Mouse (Mus musculus): ENCODE results near the gene Zdhhc14. TPM values are rescaled to one million over a fixed set of nuclear protein-coding genes. Genes with fewer than 3 reads are reported as not detected.

Gene Zdhhc14
- polyA plus RNA-seq, 1 experiment from 2014 or later, result 0.60 TPM

GRCm38 (mm10) chr17:5497695-5498094 is 5.3 kb downstream of the Zdhhc14 start:
- H3K36me3 ChIP-seq (ENCODE audit: control insufficient read depth, insufficient read depth, low read length), result no peaks in the 10 kb centered on the region
- peaks cover 15% of the 10 kb centered on the region for H3K27me3 ChIP-seq (ENCODE audit: control insufficient read depth, insufficient read depth, low read depth, low read length)
- no peak overlapping the region for H3K4me3 ChIP-seq (ENCODE audit: low read length)
- no peak overlapping the region for H3K9ac ChIP-seq (ENCODE audit: low read length)
- no peak overlapping the region for H3K4me2 ChIP-seq (ENCODE audit: low read depth, low read length)
- H3K9me3 ChIP-seq (ENCODE audit: control insufficient read depth, low read length), result 0 out of 2 replicates have a peak, but pooled peaks cover 2% of the 10 kb centered on the region
- H3K4me1 ChIP-seq (replicated peaks; ENCODE audit: control insufficient read depth, insufficient read depth, low read length), result peaks cover 4% of the 10 kb centered on the region
- H3K27ac ChIP-seq (ENCODE audit: low read length), result no peak overlapping the region
- ATAC-seq (ENCODE audit: low read depth), result no peak
- WGBS, result 67% methylated on average over 8 of the region's 8 CpGs

DNA sequence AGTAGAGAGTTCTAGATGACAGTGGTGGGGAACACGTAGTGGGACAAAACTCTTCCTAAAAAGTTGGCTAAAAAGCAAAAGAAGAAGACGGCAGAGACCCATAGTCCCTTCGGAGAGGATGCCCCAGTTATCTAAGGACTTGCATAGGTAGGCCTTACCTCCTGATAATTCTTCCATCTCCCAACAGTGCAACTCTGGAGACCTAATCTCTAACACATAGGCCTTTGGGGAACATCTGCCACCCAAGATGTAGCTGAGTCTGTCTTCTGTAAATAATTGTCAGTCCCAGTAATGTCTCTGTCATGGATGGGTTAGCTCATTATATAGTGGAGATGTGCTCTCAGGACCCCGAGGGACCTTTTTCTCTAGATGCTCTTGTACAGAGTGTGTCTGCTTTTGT is 6.6 kb downstream of the Zdhhc14 start:
- Histone ChIP-seq H3K4me2 (ENCODE audit: low read depth, low read length) (no peak overlapping the region), H3K27ac (ENCODE audit: low read length) (no peak overlapping the region), H3K4me3 (ENCODE audit: low read length) (no peak overlapping the region), H3K9ac (ENCODE audit: low read length) (no peak overlapping the region), H3K27me3 (ENCODE audit: control insufficient read depth, insufficient read depth, low read depth, low read length) (peaks cover 11% of the 10 kb centered on the region), H3K9me3 (ENCODE audit: control insufficient read depth, low read length) (0 out of 2 replicates have a peak, but pooled peaks cover 2% of the 10 kb centered on the region), H3K36me3 (ENCODE audit: control insufficient read depth, insufficient read depth, low read length) (no peaks in the 10 kb centered on the region), H3K4me1 (replicated peaks; ENCODE audit: control insufficient read depth, insufficient read depth, low read length) (no peaks in the 10 kb centered on the region; the same call in 1 of the 2 replicates)
- ATAC-seq (ENCODE audit: low read depth), result no peak
- WGBS, result 82% methylated on average over 4 of the region's 4 CpGs

- no peak for ATAC-seq (ENCODE audit: low read depth)
- no peak overlapping the region for H3K4me3 ChIP-seq (ENCODE audit: low read length)
- no peaks in the 10 kb centered on the region for H3K9me3 ChIP-seq (ENCODE audit: control insufficient read depth, low read length)
- no peak overlapping the region for H3K4me2 ChIP-seq (ENCODE audit: low read depth, low read length)
- 76% methylated on average over 8 of the region's 8 CpGs for WGBS
- H3K9ac ChIP-seq (ENCODE audit: low read length), result no peak overlapping the region
- no peaks in the 10 kb centered on the region for H3K36me3 ChIP-seq (ENCODE audit: control insufficient read depth, insufficient read depth, low read length)
- H3K4me1 ChIP-seq (replicated peaks; ENCODE audit: control insufficient read depth, insufficient read depth, low read length), result peaks cover 3% of the 10 kb centered on the region; the same call in 1 of the 2 replicates
- H3K27ac ChIP-seq (ENCODE audit: low read length), result no peak overlapping the region
- H3K27me3 ChIP-seq (ENCODE audit: control insufficient read depth, insufficient read depth, low read depth, low read length), result no peaks in the 10 kb centered on the region
These were observed 11.8 kb downstream of the Zdhhc14 start for GRCm38 (mm10) chr17:5503981-5504760.

GRCm38 (mm10) chr17:5504969-5505368 is 12.6 kb downstream of the Zdhhc14 start:
- no peaks in the 10 kb centered on the region for H3K36me3 ChIP-seq (ENCODE audit: control insufficient read depth, insufficient read depth, low read length)
- H3K27ac ChIP-seq (ENCODE audit: low read length), result no peak overlapping the region
- WGBS, result 78% methylated on average over 4 of the region's 4 CpGs
- H3K4me1 ChIP-seq (replicated peaks; ENCODE audit: control insufficient read depth, insufficient read depth, low read length), result peaks cover 3% of the 10 kb centered on the region; the same call in 1 of the 2 replicates
- no peaks in the 10 kb centered on the region for H3K9me3 ChIP-seq (ENCODE audit: control insufficient read depth, low read length)
- H3K4me3 ChIP-seq (ENCODE audit: low read length), result no peak overlapping the region
- no peak overlapping the region for H3K4me2 ChIP-seq (ENCODE audit: low read depth, low read length)
- no peak overlapping the region for H3K9ac ChIP-seq (ENCODE audit: low read length)
- H3K27me3 ChIP-seq (ENCODE audit: control insufficient read depth, insufficient read depth, low read depth, low read length), result no peaks in the 10 kb centered on the region
- ATAC-seq (ENCODE audit: low read depth), result no peak

- no peak; the same call in 1 of the 2 replicates for ATAC-seq (ENCODE audit: low read depth)
These were observed 14.2 kb downstream of the Zdhhc14 start for GRCm38 (mm10) chr17:5506553-5506952.

GRCm38 (mm10) chr17:5506988-5507387 is 14.6 kb downstream of the Zdhhc14 start:
- H3K4me3 ChIP-seq (ENCODE audit: low read length), result no peak overlapping the region
- H3K9ac ChIP-seq (ENCODE audit: low read length), result peak overlapping the region; percentile 20; the same call in 1 of the 2 replicates
- H3K36me3 ChIP-seq (ENCODE audit: control insufficient read depth, insufficient read depth, low read length), result no peaks in the 10 kb centered on the region
- WGBS, result 50% methylated on average over 5 of the region's 5 CpGs
- peaks cover 3% of the 10 kb centered on the region; the same call in 1 of the 2 replicates for H3K4me1 ChIP-seq (replicated peaks; ENCODE audit: control insufficient read depth, insufficient read depth, low read length)
- H3K9me3 ChIP-seq (ENCODE audit: control insufficient read depth, low read length), result no peaks in the 10 kb centered on the region
- H3K27ac ChIP-seq (ENCODE audit: low read length), result no peak overlapping the region
- H3K27me3 ChIP-seq (ENCODE audit: control insufficient read depth, insufficient read depth, low read depth, low read length), result no peaks in the 10 kb centered on the region
- no peak for ATAC-seq (ENCODE audit: low read depth)
- H3K4me2 ChIP-seq (ENCODE audit: low read depth, low read length), result no peak overlapping the region

More at GRCm38 (mm10) chr17:5506553-5506952, 14.2 kb downstream of the Zdhhc14 start:
- no peaks in the 10 kb centered on the region for H3K27me3 ChIP-seq (ENCODE audit: control insufficient read depth, insufficient read depth, low read depth, low read length)
- H3K9me3 ChIP-seq (ENCODE audit: control insufficient read depth, low read length), result no peaks in the 10 kb centered on the region
- H3K27ac ChIP-seq (ENCODE audit: low read length), result no peak overlapping the region
- 50% methylated on average over 7 of the region's 7 CpGs for WGBS
- peaks cover 3% of the 10 kb centered on the region; the same call in 1 of the 2 replicates for H3K4me1 ChIP-seq (replicated peaks; ENCODE audit: control insufficient read depth, insufficient read depth, low read length)
- no peaks in the 10 kb centered on the region for H3K36me3 ChIP-seq (ENCODE audit: control insufficient read depth, insufficient read depth, low read length)
- no peak overlapping the region for H3K4me2 ChIP-seq (ENCODE audit: low read depth, low read length)
- no peak overlapping the region for H3K4me3 ChIP-seq (ENCODE audit: low read length)
- no peak overlapping the region for H3K9ac ChIP-seq (ENCODE audit: low read length)

- H3K27me3 ChIP-seq (ENCODE audit: control insufficient read depth, insufficient read depth, low read depth, low read length), result no peaks in the 10 kb centered on the region
- no peak for ATAC-seq (ENCODE audit: low read depth)
- no peak overlapping the region for H3K9ac ChIP-seq (ENCODE audit: low read length)
- H3K36me3 ChIP-seq (ENCODE audit: control insufficient read depth, insufficient read depth, low read length), result no peaks in the 10 kb centered on the region
- H3K4me1 ChIP-seq (replicated peaks; ENCODE audit: control insufficient read depth, insufficient read depth, low read length), result peaks cover 3% of the 10 kb centered on the region; the same call in 1 of the 2 replicates
- no peaks in the 10 kb centered on the region for H3K9me3 ChIP-seq (ENCODE audit: control insufficient read depth, low read length)
- H3K4me3 ChIP-seq (ENCODE audit: low read length), result no peak overlapping the region
- H3K27ac ChIP-seq (ENCODE audit: low read length), result no peak overlapping the region
- no peak overlapping the region for H3K4me2 ChIP-seq (ENCODE audit: low read depth, low read length)
- 75% methylated on average over 4 of the region's 4 CpGs for WGBS
These were observed 15.7 kb downstream of the Zdhhc14 start for GRCm38 (mm10) chr17:5508030-5508429.

DNA sequence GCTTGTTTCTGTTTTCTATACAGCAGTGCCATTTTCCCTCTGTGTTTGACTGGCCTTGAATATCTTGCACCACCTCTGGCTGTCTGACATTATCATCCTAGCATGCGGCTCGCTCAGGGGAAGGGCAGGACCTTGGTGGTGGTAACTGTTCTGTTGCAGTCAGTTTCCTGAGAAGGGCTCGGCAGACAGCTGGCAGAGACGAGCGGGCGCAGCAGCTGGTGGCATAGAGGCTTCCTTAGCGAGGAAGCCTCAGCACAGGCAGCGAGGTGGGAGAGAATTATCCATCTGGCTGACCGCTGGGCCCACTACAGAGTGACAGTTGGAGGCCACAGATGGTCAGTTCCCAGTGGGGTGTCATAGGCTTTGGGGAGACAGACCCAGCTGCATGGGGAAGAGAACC is 18.2 kb downstream of the Zdhhc14 start:
- Histone ChIP-seq H3K9me3 (ENCODE audit: control insufficient read depth, low read length) (no peaks in the 10 kb centered on the region), H3K4me3 (ENCODE audit: low read length) (no peak overlapping the region), H3K36me3 (ENCODE audit: control insufficient read depth, insufficient read depth, low read length) (no peaks in the 10 kb centered on the region), H3K4me2 (ENCODE audit: low read depth, low read length) (no peak overlapping the region), H3K4me1 (replicated peaks; ENCODE audit: control insufficient read depth, insufficient read depth, low read length) (peaks cover 3% of the 10 kb centered on the region; the same call in 1 of the 2 replicates), H3K27me3 (ENCODE audit: control insufficient read depth, insufficient read depth, low read depth, low read length) (no peaks in the 10 kb centered on the region), H3K27ac (ENCODE audit: low read length) (no peak overlapping the region), H3K9ac (ENCODE audit: low read length) (no peak overlapping the region)
- no peak for ATAC-seq (ENCODE audit: low read depth)
- WGBS, result 56% methylated on average over 9 of the region's 9 CpGs

- ATAC-seq (ENCODE audit: low read depth), result no peak
- Histone ChIP-seq H3K4me1 (replicated peaks; ENCODE audit: control insufficient read depth, insufficient read depth, low read length) (peaks cover under 1% of the 10 kb centered on the region; the same call in 1 of the 2 replicates), H3K36me3 (ENCODE audit: control insufficient read depth, insufficient read depth, low read length) (no peaks in the 10 kb centered on the region), H3K4me3 (ENCODE audit: low read length) (no peak overlapping the region), H3K27me3 (ENCODE audit: control insufficient read depth, insufficient read depth, low read depth, low read length) (no peaks in the 10 kb centered on the region), H3K9me3 (ENCODE audit: control insufficient read depth, low read length) (no peaks in the 10 kb centered on the region), H3K4me2 (ENCODE audit: low read depth, low read length) (no peak overlapping the region), H3K9ac (ENCODE audit: low read length) (no peak overlapping the region), H3K27ac (ENCODE audit: low read length) (no peak overlapping the region)
- WGBS, result 54% methylated on average over 6 of the region's 6 CpGs
These were observed 19.4 kb downstream of the Zdhhc14 start for GRCm38 (mm10) chr17:5511724-5512123.

Data from lung, embryonic 16.5 days (tissue).